Mouse (Mus musculus): ENCODE data around the gene Dop1b.

DNA sequence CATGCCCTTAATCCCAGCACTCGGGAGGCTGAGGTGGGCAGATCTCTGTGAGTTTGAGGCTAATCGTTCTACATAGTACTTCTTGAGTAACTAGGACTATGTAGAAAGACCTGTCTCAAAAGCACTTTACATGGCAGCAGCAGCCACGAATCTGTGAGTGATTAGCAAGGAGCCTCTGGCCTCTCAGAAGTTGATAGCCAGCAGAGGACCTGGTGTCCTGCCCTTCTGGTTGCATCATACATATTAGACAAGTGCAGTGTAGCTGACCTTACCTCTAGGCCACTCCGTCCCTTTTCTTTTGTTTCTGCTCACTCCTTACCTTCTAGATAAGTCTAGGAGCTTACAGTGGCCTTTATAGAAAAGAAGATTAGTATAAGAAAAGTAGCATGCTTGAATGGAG is 148.3 kb downstream of the Dop1b start:
- TF ChIP-seq CTCF (IDR thresholded peaks at IDR 0.05; ENCODE audit: insufficient read depth, low read depth, low read length) (no peak), POLR2A (IDR thresholded peaks at IDR 0.05; ENCODE audit: insufficient read depth, low read depth, low read length) (no peak)

Data from olfactory bulb, adult 2 months (tissue).